ENCODE assay signal across 8 mouse cellular contexts in genomic region chr9:90114567-90115307, GRCm38 (mm10). TPM values are rescaled to one million over a fixed set of nuclear protein-coding genes. Genes with fewer than 3 reads are reported as not detected.
A peak's percentile ranks its signal among the peaks of the same experiment; 100 is the strongest.
DNase-seq lines count a peak whose midpoint lies in the region; ATAC-seq and TF ChIP-seq lines count a peak whose summit lies in the region.

Gene Morf4l1 (minus strand): TSS chr9:90114774.

- H3K79me3 ChIP-seq in C2C12 (ENCODE audit: low read depth) = peaks cover 43% of the 10 kb centered on the region

- TF ChIP-seq POLR2A in brain, embryonic 14.5 days (IDR thresholded peaks at IDR 0.05; ENCODE audit: borderline replicate concordance, extremely low read depth, insufficient read depth, insufficient read length, poor library complexity, severe bottlenecking) = 0 out of 2 replicates have a peak, but pooled peaks have one; percentile 16

- H3K4me3 ChIP-seq in C2C12 (ENCODE audit: insufficient read depth, poor library complexity, severe bottlenecking) = peak within 1 kb of the TSS; percentile 94
- H3K4me3 ChIP-seq in erythroblast, embryonic 14.5 days (replicated peaks) = peak within 1 kb of the TSS; percentile 100
- peak within 1 kb of the TSS; percentile 94 for H3K4me3 ChIP-seq in heart, embryonic 11.5 days (ENCODE audit: low read depth, low read length)
- peak within 1 kb of the TSS; percentile 89 for H3K4me3 ChIP-seq in kidney, postnatal 0 days (replicated peaks; ENCODE audit: low read depth, low read length)
- peak within 1 kb of the TSS; percentile 98 for H3K4me3 ChIP-seq in liver, embryonic 11.5 days (ENCODE audit: low read depth, low read length)
- H3K4me3 ChIP-seq in stomach, embryonic 14.5 days (ENCODE audit: low read depth, low read length) = peak within 1 kb of the TSS; percentile 82

- H3K9ac ChIP-seq in heart, embryonic 11.5 days (ENCODE audit: low read depth, low read length) = peak within 1 kb of the TSS; percentile 98
- peak within 1 kb of the TSS; percentile 99 for H3K9ac ChIP-seq in kidney, postnatal 0 days (ENCODE audit: low read depth, low read length)
- H3K9ac ChIP-seq in liver, embryonic 11.5 days (ENCODE audit: low read depth, low read length) = peak within 1 kb of the TSS; percentile 99
- peak within 1 kb of the TSS; percentile 93 for H3K9ac ChIP-seq in stomach, embryonic 14.5 days (replicated peaks; ENCODE audit: low read depth, low read length)

- peak; percentile 100 for DNase-seq in brain, embryonic 14.5 days (ENCODE audit: low read depth)
- DNase-seq in kidney, postnatal 0 days (ENCODE audit: low spot score) = peak; percentile 98
- peak; percentile 94 for DNase-seq in liver, embryonic 11.5 days (ENCODE audit: low spot score)
- DNase-seq in naive thymus-derived CD4-positive, alpha-beta T cell, adult 2 months (ENCODE audit: low read depth) = peak; percentile 97

- TF ChIP-seq CTCF in C2C12 (IDR thresholded peaks at IDR 0.05; ENCODE audit: control insufficient read depth, insufficient read depth, insufficient read length) = no peak
- no peak for TF ChIP-seq CTCF in brain, embryonic 14.5 days (IDR thresholded peaks at IDR 0.05; ENCODE audit: borderline replicate concordance, extremely low read depth, insufficient read depth, insufficient read length)
- TF ChIP-seq CTCF in kidney, postnatal 0 days (IDR thresholded peaks at IDR 0.05; ENCODE audit: low read depth) = no peak

- peak within 1 kb of the TSS; percentile 87 for H3ac ChIP-seq in C2C12 (ENCODE audit: control insufficient read depth, insufficient read length, low read depth)

- H3K36me3 ChIP-seq in C2C12 (ENCODE audit: control insufficient read depth, insufficient read depth) = peaks cover 5% of the 10 kb centered on the region
- H3K36me3 ChIP-seq in erythroblast, embryonic 14.5 days (ENCODE audit: control insufficient read depth) = peaks cover 13% of the 10 kb centered on the region
- no peaks in the 10 kb centered on the region for H3K36me3 ChIP-seq in heart, embryonic 11.5 days (ENCODE audit: control insufficient read depth, insufficient read depth, low read length)
- H3K36me3 ChIP-seq in kidney, postnatal 0 days (ENCODE audit: insufficient read depth, low read length) = no peaks in the 10 kb centered on the region
- H3K36me3 ChIP-seq in liver, embryonic 11.5 days (ENCODE audit: control insufficient read depth, insufficient read depth, low read length) = no peaks in the 10 kb centered on the region
- H3K36me3 ChIP-seq in stomach, embryonic 14.5 days (ENCODE audit: control insufficient read depth, insufficient read depth, low read length) = no peaks in the 10 kb centered on the region

- peaks cover 46% of the 10 kb centered on the region for H3K79me2 ChIP-seq in C2C12 (ENCODE audit: control insufficient read depth, insufficient read depth)

- peak within 1 kb of the TSS; percentile 87 for H3K4me2 ChIP-seq in heart, embryonic 11.5 days
- peak within 1 kb of the TSS; percentile 83 for H3K4me2 ChIP-seq in kidney, postnatal 0 days (ENCODE audit: low read length)
- peak within 1 kb of the TSS; percentile 88 for H3K4me2 ChIP-seq in liver, embryonic 11.5 days
- peak within 1 kb of the TSS; percentile 79 for H3K4me2 ChIP-seq in stomach, embryonic 14.5 days (replicated peaks; ENCODE audit: low read depth, low read length)

- H3K9me3 ChIP-seq in erythroblast, embryonic 14.5 days (ENCODE audit: control insufficient read depth, low read length) = no peaks in the 10 kb centered on the region
- H3K9me3 ChIP-seq in heart, embryonic 11.5 days (replicated peaks; ENCODE audit: control insufficient read depth, low read length) = no peaks in the 10 kb centered on the region
- no peaks in the 10 kb centered on the region for H3K9me3 ChIP-seq in kidney, postnatal 0 days (replicated peaks; ENCODE audit: low read length)
- no peaks in the 10 kb centered on the region for H3K9me3 ChIP-seq in liver, embryonic 11.5 days (ENCODE audit: control insufficient read depth, low read length)
- H3K9me3 ChIP-seq in stomach, embryonic 14.5 days (ENCODE audit: control insufficient read depth, low read depth, low read length) = no peaks in the 10 kb centered on the region

- WGBS in heart, embryonic 11.5 days (ENCODE audit: insufficient replicate concordance) = 2% methylated on average over 39 of the region's 40 CpGs
- WGBS in kidney, postnatal 0 days = 4% methylated on average over 37 of the region's 40 CpGs
- 1% methylated on average over 40 of the region's 40 CpGs for WGBS in liver, embryonic 11.5 days
- 1% methylated on average over 38 of the region's 40 CpGs for WGBS in stomach, embryonic 14.5 days

- no peaks in the 10 kb centered on the region for H3K27me3 ChIP-seq in C2C12 (ENCODE audit: control insufficient read depth, insufficient read depth, insufficient read length)
- no peaks in the 10 kb centered on the region for H3K27me3 ChIP-seq in erythroblast, embryonic 14.5 days (ENCODE audit: control insufficient read depth)
- no peaks in the 10 kb centered on the region for H3K27me3 ChIP-seq in heart, embryonic 11.5 days (ENCODE audit: control insufficient read depth, insufficient read depth, low read length)
- H3K27me3 ChIP-seq in kidney, postnatal 0 days (ENCODE audit: insufficient read depth, low read length) = no peaks in the 10 kb centered on the region
- no peaks in the 10 kb centered on the region for H3K27me3 ChIP-seq in liver, embryonic 11.5 days (replicated peaks; ENCODE audit: control insufficient read depth, insufficient read depth, low read length)
- H3K27me3 ChIP-seq in stomach, embryonic 14.5 days (ENCODE audit: control insufficient read depth, insufficient read depth, low read length) = no peaks in the 10 kb centered on the region

- ATAC-seq in heart, embryonic 11.5 days (replicated peaks; ENCODE audit: insufficient number of reproducible peaks, low FRiP score, low TSS enrichment) = peak; percentile 98
- ATAC-seq in kidney, postnatal 0 days (replicated peaks; ENCODE audit: low FRiP score, low read depth) = peak; percentile 99
- peak; percentile 96 for ATAC-seq in liver, embryonic 11.5 days (replicated peaks; ENCODE audit: low FRiP score)
- ATAC-seq in stomach, embryonic 14.5 days (ENCODE audit: insufficient number of reproducible peaks, insufficient read depth, low FRiP score, low read depth) = peak; percentile 99

- peaks cover 35% of the 10 kb centered on the region for H3K4me1 ChIP-seq in erythroblast, embryonic 14.5 days (ENCODE audit: control insufficient read depth)
- H3K4me1 ChIP-seq in heart, embryonic 11.5 days (ENCODE audit: control insufficient read depth, insufficient read depth, low read length) = peaks cover 10% of the 10 kb centered on the region
- H3K4me1 ChIP-seq in kidney, postnatal 0 days (replicated peaks; ENCODE audit: insufficient read depth, low read length) = peaks cover 9% of the 10 kb centered on the region; the same call in 1 of the 2 replicates
- H3K4me1 ChIP-seq in liver, embryonic 11.5 days (replicated peaks; ENCODE audit: control insufficient read depth, insufficient read depth, low read length) = peaks cover 19% of the 10 kb centered on the region; the same call in 1 of the 2 replicates
- peaks cover 9% of the 10 kb centered on the region; the same call in 1 of the 2 replicates for H3K4me1 ChIP-seq in stomach, embryonic 14.5 days (ENCODE audit: control insufficient read depth, insufficient read depth, low read length)

- peak within 1 kb of the TSS; percentile 98 for H3K27ac ChIP-seq in heart, embryonic 11.5 days (ENCODE audit: low read depth, low read length)
- H3K27ac ChIP-seq in kidney, postnatal 0 days = peak within 1 kb of the TSS; percentile 99
- H3K27ac ChIP-seq in liver, embryonic 11.5 days (ENCODE audit: low read depth, low read length) = peak within 1 kb of the TSS; percentile 100
- H3K27ac ChIP-seq in stomach, embryonic 14.5 days (ENCODE audit: low read length) = peak within 1 kb of the TSS; percentile 99

TF ChIP-seq in C2C12, 6 proteins besides CTCF, POLR2A, EP300 and RAD21:
- TF ChIP-seq MYOD1 (IDR thresholded peaks at IDR 0.05; ENCODE audit: control insufficient read depth, insufficient read length, low read depth) (no peak), MAX (IDR thresholded peaks at IDR 0.05) (no peak), FOSL1 (IDR thresholded peaks at IDR 0.05; ENCODE audit: insufficient read depth, low read length, poor library complexity, severe bottlenecking) (no peak), MYOG (IDR thresholded peaks at IDR 0.05; ENCODE audit: control insufficient read depth, extremely low read depth, insufficient read length) (no peak)

RNA-seq across cellular contexts. Expression of gene Morf4l1, which starts in this region (rescaled TPM):
- 151 TPM for polyA plus RNA-seq in C2C12 (2012; fragmentation: generic; extraction: Trizol)
- 449 and 465 TPM in 2 replicates for polyA plus RNA-seq in brain, embryonic 14.5 days (2012; rRNA removed)
- polyA plus RNA-seq in erythroblast, embryonic 14.5 days (2012) = 7.1 and 8.2 TPM in 2 replicates
- polyA plus RNA-seq in heart, embryonic 11.5 days (2014; fragmentation: Nextera tagmentation; extraction: Ambion mirVana) = 376 and 383 TPM in 2 replicates
- 412 and 452 TPM in 2 replicates for polyA plus RNA-seq in kidney, postnatal 0 days (2015; fragmentation: Nextera tagmentation; extraction: Ambion mirVana)
- 284 and 303 TPM in 2 replicates for polyA plus RNA-seq in liver, embryonic 11.5 days (2014; fragmentation: Nextera tagmentation; extraction: Ambion mirVana)
- 490 and 495 TPM in 2 replicates for polyA plus RNA-seq in stomach, embryonic 14.5 days (2014; fragmentation: Nextera tagmentation; extraction: Ambion mirVana)

Comparison
In these comparisons a context has a peak if more than half of its experiments do, and no peak if none do; other contexts are left out.
1. Peak in every context shown above with its lines: DNase-seq, ATAC-seq, H3K4me3 ChIP-seq and H3K27ac ChIP-seq.
2. RNA of gene Morf4l1 (polyA plus RNA-seq): 490 to 495 TPM in stomach, embryonic 14.5 days, 449 to 465 TPM in brain, embryonic 14.5 days, 412 to 452 TPM in kidney, postnatal 0 days, 376 to 383 TPM in heart, embryonic 11.5 days, 284 to 303 TPM in liver, embryonic 11.5 days and 151 TPM in C2C12 (single experiment); 7.1 to 8.2 TPM in erythroblast, embryonic 14.5 days; every median in the first group is over 10 times any median in the second.